Mouse (Mus musculus) stomach, postnatal 0 days (tissue): ENCODE results near the gene Pdcl3.
A peak's percentile ranks its signal among the peaks of the same experiment; 100 is the strongest.

ENCODE experiments used
- CTCF ChIP-seq: IDR thresholded peaks from 2 replicates; pipeline ENCODE4 v1.5.1; 2016; ENCODE audit warnings: antibody characterized with exemption, low read depth, mild to moderate bottlenecking, moderate library complexity
- EP300 ChIP-seq: optimal IDR thresholded peaks from 2 replicates; pipeline ENCODE3; 2016; ENCODE audit warnings: antibody characterized with exemption

GRCm38 (mm10) chr1:39010583-39011021 is 25.2 kb downstream of the Pdcl3 start:
- no peak for TF ChIP-seq EP300
- peak; percentile 97 for TF ChIP-seq CTCF
